Mouse (Mus musculus) stomach, embryonic 16.5 days (tissue): ENCODE results near the gene Dusp2. TPM values are rescaled to one million over a fixed set of nuclear protein-coding genes. Genes with fewer than 3 reads are reported as not detected.

Source experiments
- ATAC-seq: fragments of 200-750 bp; cut with Nextera tagmentation; 2 replicates; pipeline ENCODE4 v1.8.0; 2017; ENCODE audit warnings: moderate number of reproducible peaks, moderate TSS enrichment; ENCODE audit not compliant: insufficient read depth, low FRiP score
- H3K27ac ChIP-seq: fragments of 300-500 bp; sonication (generic); 2 replicates; pipeline ENCODE4 v1.5.1; 2014; ENCODE audit warnings: low read length
- H3K27me3 ChIP-seq: fragments of 300-500 bp; sonication (generic); 2 replicates; pipeline ENCODE4 v1.6.1; 2014; ENCODE audit warnings: low read length, control low read depth, mixed read lengths; ENCODE audit not compliant: control insufficient read depth, insufficient read depth
- H3K36me3 ChIP-seq: fragments of 300-500 bp; sonication (generic); 2 replicates; pipeline ENCODE4 v1.6.1; 2014; ENCODE audit warnings: low read length; ENCODE audit not compliant: control insufficient read depth, insufficient read depth
- H3K4me1 ChIP-seq: fragments of 300-500 bp; sonication (generic); 2 replicates; pipeline ENCODE4 v1.6.1; 2014; ENCODE audit warnings: low read length, control low read depth, mixed read lengths; ENCODE audit not compliant: control insufficient read depth, insufficient read depth
- H3K4me2 ChIP-seq: fragments of 300-500 bp; sonication (generic); 2 replicates; pipeline ENCODE4 v1.6.1; 2014; ENCODE audit warnings: low read depth, low read length, mixed read lengths
- H3K4me3 ChIP-seq: fragments of 300-500 bp; sonication (generic); replicated peaks from 2 replicates; pipeline ENCODE4 v1.5.1; 2014; ENCODE audit warnings: mild to moderate bottlenecking, low read length
- H3K9ac ChIP-seq: fragments of 300-500 bp; sonication (generic); 2 replicates; pipeline ENCODE4 v1.6.1; 2014; ENCODE audit warnings: low read length
- H3K9me3 ChIP-seq: fragments of 300-500 bp; sonication (generic); replicated peaks from 2 replicates; pipeline ENCODE4 v1.6.1; 2016; ENCODE audit warnings: low read length, control low read depth; ENCODE audit not compliant: control insufficient read depth
- WGBS: fragments of 180-500 bp; shearing (Covaris S2); extraction: QIAGEN DNeasy Blood & Tissue Kit; methylation state at CpG from one replicate; pipeline ENCODE4 v1.1.7; 2014; 5-methylcytosine and 5-hydroxymethylcytosine counted together
- polyA plus RNA-seq: library from polyadenylated mRNA; unstranded; fragments of >200 nt; fragmentation: Nextera tagmentation; extraction: Ambion mirVana; gene quantifications from 2 replicates; pipeline ENCODE4 v1.2.1, GENCODE M21; 2015

Gene Dusp2
- polyA plus RNA-seq, 1 experiment from 2014 or later: 2.9 TPM

GRCm38 (mm10) chr2:127307179-127307578 lies 28.8 kb upstream of the Dusp2 start:
- ATAC-seq: no peak
- no peaks in the 10 kb centered on the region for H3K27me3 ChIP-seq
- no peak overlapping the region for H3K27ac ChIP-seq
- H3K36me3 ChIP-seq: no peaks in the 10 kb centered on the region
- no peaks in the 10 kb centered on the region for H3K4me1 ChIP-seq
- no peak overlapping the region for H3K4me2 ChIP-seq
- no peak overlapping the region for H3K4me3 ChIP-seq
- no peaks in the 10 kb centered on the region for H3K9me3 ChIP-seq
- WGBS: 46% methylated on average over 3 of the region's 3 CpGs
- H3K9ac ChIP-seq: no peak overlapping the region

GRCm38 (mm10) chr2:127308660-127309059 lies 27.3 kb upstream of the Dusp2 start:
- WGBS: 88% methylated on average over 2 of the region's 2 CpGs
- Histone ChIP-seq H3K9me3 (no peaks in the 10 kb centered on the region), H3K4me1 (no peaks in the 10 kb centered on the region), H3K9ac (no peak overlapping the region), H3K27ac (no peak overlapping the region), H3K4me3 (no peak overlapping the region), H3K36me3 (no peaks in the 10 kb centered on the region), H3K4me2 (no peak overlapping the region), H3K27me3 (no peaks in the 10 kb centered on the region)
- no peak for ATAC-seq

- Histone ChIP-seq H3K27ac (no peak overlapping the region), H3K36me3 (no peaks in the 10 kb centered on the region), H3K4me1 (no peaks in the 10 kb centered on the region), H3K9me3 (no peaks in the 10 kb centered on the region), H3K27me3 (no peaks in the 10 kb centered on the region), H3K4me2 (no peak overlapping the region), H3K4me3 (no peak overlapping the region), H3K9ac (no peak overlapping the region)
- no peak for ATAC-seq
- 46% methylated on average over 2 of the region's 2 CpGs for WGBS
Measured at GRCm38 (mm10) chr2:127310246-127310645, 25.7 kb upstream of the Dusp2 start.

- H3K4me2 ChIP-seq: no peak overlapping the region
- 91% methylated on average over 7 of the region's 7 CpGs for WGBS
- H3K4me3 ChIP-seq: no peak overlapping the region
- H3K27me3 ChIP-seq: no peaks in the 10 kb centered on the region
- no peak for ATAC-seq
- no peak overlapping the region for H3K9ac ChIP-seq
- no peak overlapping the region for H3K27ac ChIP-seq
- no peaks in the 10 kb centered on the region for H3K4me1 ChIP-seq
- no peaks in the 10 kb centered on the region for H3K36me3 ChIP-seq
- no peaks in the 10 kb centered on the region for H3K9me3 ChIP-seq
Measured at GRCm38 (mm10) chr2:127310685-127311084, 25.3 kb upstream of the Dusp2 start.

GRCm38 (mm10) chr2:127311193-127311592 lies 24.8 kb upstream of the Dusp2 start:
- no peaks in the 10 kb centered on the region for H3K9me3 ChIP-seq
- H3K4me2 ChIP-seq: no peak overlapping the region
- no peaks in the 10 kb centered on the region for H3K27me3 ChIP-seq
- no peaks in the 10 kb centered on the region for H3K36me3 ChIP-seq
- 85% methylated on average over 1 of the region's 1 CpGs for whole genome bisulfite sequencing
- no peak overlapping the region for H3K27ac ChIP-seq
- H3K4me3 ChIP-seq: no peak overlapping the region
- H3K9ac ChIP-seq: no peak overlapping the region
- no peak for ATAC-seq
- H3K4me1 ChIP-seq: no peaks in the 10 kb centered on the region

- Histone ChIP-seq H3K4me2 (no peak overlapping the region), H3K27ac (no peak overlapping the region), H3K36me3 (no peaks in the 10 kb centered on the region), H3K4me1 (no peaks in the 10 kb centered on the region), H3K4me3 (no peak overlapping the region), H3K27me3 (no peaks in the 10 kb centered on the region), H3K9me3 (no peaks in the 10 kb centered on the region), H3K9ac (no peak overlapping the region)
- no peak for ATAC-seq
- WGBS: 92% methylated on average over 4 of the region's 4 CpGs
Measured at GRCm38 (mm10) chr2:127312801-127313200, 23.2 kb upstream of the Dusp2 start.

GRCm38 (mm10) chr2:127313878-127314277 lies 22.1 kb upstream of the Dusp2 start:
- no peak overlapping the region for H3K4me2 ChIP-seq
- H3K4me3 ChIP-seq: no peak overlapping the region
- ATAC-seq: no peak
- no peaks in the 10 kb centered on the region for H3K4me1 ChIP-seq
- WGBS: 53% methylated on average over 4 of the region's 4 CpGs
- H3K9me3 ChIP-seq: no peaks in the 10 kb centered on the region
- no peaks in the 10 kb centered on the region for H3K27me3 ChIP-seq
- H3K36me3 ChIP-seq: no peaks in the 10 kb centered on the region
- no peak overlapping the region for H3K9ac ChIP-seq
- no peak overlapping the region for H3K27ac ChIP-seq

GRCm38 (mm10) chr2:127314467-127315154 lies 21.3 kb upstream of the Dusp2 start:
- Histone ChIP-seq H3K27me3 (no peaks in the 10 kb centered on the region), H3K4me1 (no peaks in the 10 kb centered on the region), H3K9me3 (no peaks in the 10 kb centered on the region), H3K36me3 (no peaks in the 10 kb centered on the region), H3K9ac (no peak overlapping the region), H3K4me2 (no peak overlapping the region), H3K27ac (0 out of 2 replicates have a peak overlapping the region, but pooled peaks have one; percentile 9), H3K4me3 (no peak overlapping the region)
- whole genome bisulfite sequencing: 64% methylated on average over 6 of the region's 6 CpGs
- peak; percentile 37; the same call in 1 of the 2 replicates for ATAC-seq

- H3K4me1 ChIP-seq: no peaks in the 10 kb centered on the region
- no peaks in the 10 kb centered on the region for H3K27me3 ChIP-seq
- WGBS: 77% methylated on average over 1 of the region's 1 CpGs
- H3K36me3 ChIP-seq: no peaks in the 10 kb centered on the region
- H3K9me3 ChIP-seq: no peaks in the 10 kb centered on the region
- H3K9ac ChIP-seq: no peak overlapping the region
- H3K27ac ChIP-seq: no peak overlapping the region
- no peak overlapping the region for H3K4me2 ChIP-seq
- no peak overlapping the region for H3K4me3 ChIP-seq
- no peak for ATAC-seq
Measured at GRCm38 (mm10) chr2:127315155-127315470, 20.8 kb upstream of the Dusp2 start.
